Mouse (Mus musculus) megakaryocyte progenitor cell, adult 5-6 weeks (primary cell): Measurements from ENCODE around the gene Mcts2. TPM values are rescaled to one million over a fixed set of nuclear protein-coding genes. Genes with fewer than 3 reads are reported as not detected.

Experiments
- ATAC-seq: replicated peaks from 2 replicates; pipeline ENCODE4 v1.8.0; 2016; ENCODE audit warnings: mild to moderate bottlenecking, moderate TSS enrichment, inconsistent platforms; ENCODE audit not compliant: poor library complexity
- total RNA-seq, 2 experiments: library from RNA; stranded (forward) in 1 of 2; stranded (reverse) in 1 of 2; fragments of 157-497, 149-512 nt in 1 of 2; fragments of 200-1000 nt in 1 of 2; gene quantifications; 2 replicates each; pipeline versions ENCODE4 v1.2.3 to v1.2.4; 2015 to 2017

The Mcts2 gene
- total RNA-seq, 2 experiments from 2014 or later: 6.1 to 12.3 TPM

DNA sequence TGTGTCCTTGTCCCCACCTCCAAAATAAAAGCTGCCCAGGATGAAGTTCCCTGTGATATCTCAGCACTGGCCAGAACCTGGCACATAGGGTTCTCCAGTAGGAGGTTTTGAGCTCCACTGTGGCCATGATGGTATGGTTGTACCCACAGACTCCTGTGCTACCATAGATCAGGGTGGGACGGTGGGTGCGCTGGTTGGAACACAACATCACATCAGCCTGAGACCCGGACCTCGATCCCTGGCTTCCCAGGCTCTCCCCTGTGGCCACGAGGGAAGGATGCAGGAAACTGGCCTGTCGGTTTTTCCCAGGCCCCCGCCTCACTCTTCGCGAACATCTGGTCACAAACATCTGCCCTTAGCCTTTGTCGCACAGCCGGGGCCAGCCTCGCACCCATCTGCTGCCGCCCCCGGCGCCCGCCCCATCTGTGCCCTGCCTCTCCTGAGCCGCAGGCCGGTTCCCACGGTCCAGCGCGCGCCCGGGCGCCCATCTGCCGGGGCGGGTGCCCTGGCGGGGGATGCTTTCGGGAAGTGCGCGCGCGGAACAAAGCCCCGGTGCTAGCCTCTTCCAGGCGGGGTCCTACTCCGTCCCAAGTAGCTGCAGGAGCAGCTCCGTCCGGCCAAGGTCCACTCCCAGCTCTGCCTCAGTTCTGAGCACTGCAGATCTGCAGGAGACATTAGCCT is 37.0 kb downstream of the Mcts2 start:
- peak; percentile 49 for ATAC-seq

DNA sequence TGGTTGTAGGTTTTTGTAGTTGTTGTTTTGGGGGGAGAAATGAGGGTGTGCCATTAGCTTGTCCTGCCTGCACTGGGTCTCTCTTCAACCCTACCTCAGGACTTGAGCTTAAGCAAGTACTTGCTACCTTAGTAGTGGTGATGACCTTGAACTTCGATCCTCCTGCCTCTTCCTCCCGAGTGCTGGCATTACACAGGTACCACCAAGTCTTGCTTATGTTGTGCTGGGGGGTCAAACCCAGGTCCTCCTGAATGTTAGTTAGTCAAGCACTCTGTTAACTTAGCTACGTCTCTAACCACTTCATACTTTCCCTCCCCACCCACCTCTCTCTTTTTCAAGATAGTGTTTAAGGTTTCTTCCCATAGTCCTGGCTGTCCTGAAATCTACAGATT is 37.5 kb downstream of the Mcts2 start:
- no peak for ATAC-seq

DNA sequence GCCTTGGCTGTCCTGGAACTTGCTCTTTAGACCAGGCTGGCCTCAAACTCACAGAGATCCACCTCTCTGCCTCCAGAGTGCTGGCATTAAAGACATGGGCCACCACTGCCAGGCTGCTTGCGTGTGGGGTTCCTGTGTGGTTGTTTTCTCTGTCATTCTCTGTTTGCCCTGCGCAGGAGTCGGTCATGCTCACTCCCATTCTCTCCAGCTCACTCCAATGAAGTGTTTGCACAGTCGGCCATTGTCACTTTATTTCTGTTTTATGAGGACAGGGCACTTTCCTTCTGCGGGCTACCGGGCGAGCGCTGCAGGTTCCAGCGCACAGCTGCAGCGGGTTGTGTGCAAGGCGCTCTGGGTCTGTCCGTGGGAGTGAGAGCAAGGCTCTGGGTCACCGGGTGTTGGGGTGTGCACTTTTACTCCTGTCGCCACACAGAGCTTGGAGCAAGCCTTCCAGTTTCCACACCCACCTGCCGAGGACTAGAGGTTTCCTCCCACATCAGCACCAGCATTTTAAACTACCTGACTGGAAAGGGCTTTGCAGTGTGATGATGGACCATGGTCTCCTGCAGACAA is 38.4 kb downstream of the Mcts2 start:
- ATAC-seq: no peak

DNA sequence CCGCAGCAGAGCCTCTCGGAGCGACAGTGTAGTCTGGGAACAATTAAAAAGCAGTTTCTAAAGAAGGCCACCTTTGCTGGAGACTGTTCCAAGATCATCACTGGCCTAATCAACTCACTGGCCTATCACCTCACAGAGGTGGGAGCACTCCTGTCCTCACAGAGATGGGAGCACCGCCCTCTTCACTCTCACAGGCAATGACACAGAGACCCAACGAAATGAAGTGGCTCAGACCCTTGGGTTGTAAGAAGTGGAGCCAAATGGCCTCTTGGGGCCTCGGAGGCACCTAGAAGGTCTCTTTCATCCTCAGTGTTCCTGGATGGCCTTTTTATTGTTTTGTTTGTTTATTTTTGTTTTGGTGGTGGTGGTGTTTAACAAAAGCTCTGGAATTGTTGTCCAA is 39.4 kb downstream of the Mcts2 start:
- ATAC-seq: no peak

DNA sequence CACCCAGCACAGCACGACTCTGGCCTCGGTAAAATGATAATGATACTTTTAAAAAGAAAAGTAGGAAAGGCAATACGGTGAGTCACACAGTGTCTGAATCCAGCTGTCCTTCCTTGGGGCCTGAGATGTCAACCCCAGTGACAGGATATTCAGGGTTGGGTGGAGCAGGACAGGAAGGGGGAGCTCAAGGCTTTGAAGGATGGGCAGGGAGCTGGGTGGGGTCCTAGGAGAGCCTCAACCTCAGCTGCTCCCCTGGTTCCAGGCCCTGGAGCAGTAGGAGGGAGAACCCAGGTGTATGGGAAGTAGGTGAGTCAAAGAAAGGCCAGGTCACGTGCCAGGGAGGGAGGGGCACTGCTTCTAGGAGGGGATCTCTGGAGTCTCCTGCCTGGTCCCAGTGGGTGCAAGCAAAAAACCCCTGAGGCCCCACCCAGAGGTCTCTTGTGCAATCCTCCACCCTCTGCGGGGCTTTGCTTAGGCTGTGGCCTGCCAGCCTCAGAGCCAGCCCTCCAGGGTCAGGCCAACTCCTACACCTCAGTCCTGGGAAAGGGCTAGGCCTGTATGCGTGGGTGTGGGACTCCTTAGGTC is 40.0 kb downstream of the Mcts2 start:
- ATAC-seq: peak; percentile 59

DNA sequence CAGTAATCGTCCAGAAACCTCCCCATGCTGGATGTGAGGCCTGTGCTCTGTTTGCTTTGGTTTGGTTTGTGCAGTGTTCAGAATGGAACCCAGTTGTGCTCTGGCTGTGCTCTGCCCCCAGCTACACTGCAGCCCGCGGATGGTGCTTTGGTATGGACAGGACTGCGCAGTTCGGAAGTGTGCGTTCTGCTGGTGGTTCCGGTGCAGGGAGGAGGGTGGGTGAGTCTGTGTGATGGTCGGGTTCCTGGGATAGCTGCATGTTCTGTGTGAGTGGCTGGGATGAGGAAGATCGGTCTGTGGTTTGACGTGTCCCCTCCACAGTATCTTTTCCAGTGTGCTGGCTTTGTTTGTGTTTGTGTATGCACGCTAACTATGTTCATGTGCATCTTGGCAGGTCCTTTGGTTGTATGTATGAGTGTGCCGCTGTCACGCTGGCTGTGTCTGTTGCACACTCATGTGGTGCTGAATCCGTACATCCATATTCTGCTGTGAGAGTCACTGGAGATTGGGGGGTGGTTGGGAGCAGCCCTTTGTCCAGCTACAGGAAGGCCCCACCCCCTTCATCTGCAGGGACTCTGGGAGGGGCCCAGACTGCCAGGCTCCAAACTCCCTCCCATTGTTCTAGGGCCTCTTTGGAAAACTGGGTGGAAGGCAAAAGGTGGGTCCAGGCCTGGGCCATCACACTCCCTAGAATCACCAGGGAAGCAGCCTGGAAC is 41.1 kb downstream of the Mcts2 start:
- no peak for ATAC-seq

DNA sequence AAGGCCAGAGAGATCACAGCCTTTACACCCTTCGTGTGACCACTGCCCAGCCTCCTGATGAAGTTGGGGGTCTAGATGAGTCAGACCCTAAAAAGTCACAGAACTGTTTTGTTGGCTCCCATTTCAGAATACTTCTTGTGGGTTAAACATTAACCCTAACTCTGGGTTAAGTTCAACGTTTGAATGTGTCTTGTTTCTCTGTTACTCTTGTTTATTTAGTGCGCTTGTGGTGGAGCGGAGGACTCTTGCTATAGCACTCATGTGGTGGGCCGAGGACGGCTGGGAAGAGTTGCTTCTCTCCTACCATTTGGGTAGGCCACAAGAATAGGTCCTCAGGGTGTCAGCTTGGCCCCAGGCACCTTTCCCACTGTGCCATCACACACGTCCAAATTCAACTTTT is 41.8 kb downstream of the Mcts2 start:
- ATAC-seq: no peak

DNA sequence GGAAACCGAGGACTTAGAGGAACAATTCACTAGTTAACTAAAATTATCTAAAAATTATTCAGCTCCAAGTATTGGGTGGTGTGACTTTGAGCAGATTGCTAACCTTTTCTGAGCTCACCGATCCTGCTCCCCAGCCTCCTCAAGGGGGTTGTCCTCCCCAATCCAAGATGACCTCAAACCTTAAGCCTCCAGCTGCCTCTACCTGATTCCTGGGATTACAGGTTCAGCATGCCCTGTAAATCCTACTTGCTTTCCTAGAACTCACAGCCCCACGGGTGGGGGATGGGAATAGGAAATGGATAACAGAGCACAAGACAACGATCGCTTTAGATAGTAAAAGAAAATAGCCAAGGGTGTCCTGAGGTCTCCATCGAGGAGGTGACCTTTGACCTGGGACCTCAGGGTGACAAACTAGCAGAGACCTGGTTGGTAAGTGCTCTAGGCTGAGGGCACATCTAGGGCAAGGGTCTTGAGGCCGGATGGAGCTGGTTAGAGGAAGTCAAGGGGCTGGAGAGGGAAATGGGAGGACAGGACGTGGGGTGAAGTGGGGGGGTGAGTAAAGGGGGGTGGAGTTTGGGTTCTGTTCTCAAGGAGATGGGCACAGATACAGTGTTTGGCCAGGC is 42.3 kb downstream of the Mcts2 start:
- ATAC-seq: no peak

DNA sequence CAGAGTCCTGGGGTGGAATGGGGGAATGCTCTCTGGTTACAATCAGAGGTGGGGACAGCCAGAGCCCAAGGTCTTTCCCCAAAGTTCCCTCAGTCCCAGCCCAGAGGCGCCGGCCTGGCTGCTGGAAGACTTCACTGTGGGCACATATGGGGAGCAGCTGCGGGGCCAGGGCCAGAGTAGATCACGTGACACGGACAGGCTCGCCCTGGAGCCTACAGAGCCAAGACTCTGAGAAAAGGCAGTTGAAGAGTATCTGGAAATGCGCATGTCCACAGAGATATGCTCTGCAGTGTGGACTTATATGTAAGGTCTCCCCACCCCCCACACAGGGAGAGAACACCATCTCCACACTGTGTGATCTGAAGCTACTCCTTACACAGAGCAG is 42.8 kb downstream of the Mcts2 start:
- 0 out of 2 replicates have a peak, but pooled peaks have one; percentile 27 for ATAC-seq

DNA sequence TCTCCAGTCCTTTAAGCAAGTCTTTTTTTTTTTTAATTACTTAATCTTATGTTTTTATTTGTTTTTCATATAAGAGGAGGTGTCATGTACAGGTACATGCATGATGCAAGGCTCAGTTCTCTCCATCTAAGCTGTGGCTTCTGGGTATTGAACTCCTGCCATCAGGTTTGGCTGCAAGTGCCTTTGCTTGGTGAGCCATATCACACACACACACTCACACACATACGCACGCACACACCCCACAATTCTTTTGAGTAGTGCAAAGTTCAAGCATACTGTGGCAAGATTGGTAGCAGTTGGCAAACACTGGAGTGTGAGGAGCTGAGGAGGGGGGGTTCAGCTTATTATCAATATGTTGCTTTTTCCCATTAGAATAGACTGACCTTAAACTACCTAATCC is 46.4 kb downstream of the Mcts2 start:
- ATAC-seq: no peak

DNA sequence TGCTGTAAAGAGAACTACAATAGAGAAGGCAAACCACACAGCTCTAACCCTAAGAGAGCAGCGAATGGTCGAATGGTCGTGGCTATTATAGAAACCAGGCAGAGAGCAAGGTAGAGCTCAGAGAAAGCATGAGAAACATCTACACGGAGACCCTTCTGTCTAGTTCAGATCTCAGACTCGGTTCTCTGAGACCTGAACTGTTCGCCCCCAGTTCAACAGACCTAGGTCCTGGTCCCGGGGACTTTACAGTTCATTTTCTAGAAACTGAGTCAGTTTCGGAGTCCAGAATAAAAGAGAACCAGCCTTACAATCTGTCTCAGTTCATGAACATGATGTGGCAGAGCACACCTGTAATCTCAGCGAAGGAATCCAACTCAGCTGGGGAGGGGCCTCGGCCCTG is 47.7 kb downstream of the Mcts2 start:
- ATAC-seq: no peak

DNA sequence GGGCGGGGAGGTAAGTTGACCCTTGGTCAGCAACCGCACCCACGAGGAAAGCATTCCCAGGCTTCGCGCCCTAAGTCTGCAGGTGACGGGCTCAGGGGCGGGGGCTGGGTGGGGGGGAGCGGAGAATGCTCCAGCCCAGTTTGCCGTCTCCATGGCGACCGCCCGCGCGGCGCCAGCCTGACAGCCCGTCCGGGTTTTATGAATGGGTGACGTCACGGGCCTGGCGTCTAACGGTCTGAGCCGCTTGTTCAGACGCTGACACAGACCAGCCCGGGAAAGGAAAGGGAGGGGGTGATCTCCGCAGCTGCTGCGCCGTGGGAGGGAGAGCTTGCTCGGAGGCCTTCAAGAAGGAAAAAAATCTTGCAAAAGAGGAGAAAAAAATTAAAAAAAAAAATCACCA is 48.1 kb downstream of the Mcts2 start:
- ATAC-seq: peak; percentile 36

DNA sequence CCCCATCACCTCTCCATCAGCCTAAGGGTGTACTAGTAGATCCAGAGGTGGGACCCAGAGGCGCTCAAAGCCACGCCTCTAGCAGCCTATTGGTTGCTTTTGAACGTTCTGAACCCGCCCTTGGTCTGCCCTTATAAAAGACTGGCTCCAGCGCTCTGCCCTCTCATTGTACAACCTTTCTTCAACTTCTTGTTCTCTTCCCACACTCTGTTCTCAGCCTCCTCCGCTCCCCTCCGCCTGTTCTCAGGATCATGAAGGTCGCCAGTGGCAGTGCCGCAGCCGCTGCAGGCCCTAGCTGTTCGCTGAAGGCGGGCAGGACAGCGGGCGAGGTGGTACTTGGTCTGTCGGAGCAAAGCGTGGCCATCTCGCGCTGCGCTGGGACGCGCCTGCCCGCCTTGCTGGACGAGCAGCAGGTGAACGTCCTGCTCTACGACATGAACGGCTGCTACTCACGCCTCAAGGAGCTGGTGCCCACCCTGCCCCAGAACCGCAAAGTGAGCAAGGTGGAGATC is 49.3 kb downstream of the Mcts2 start, which contains the start of gene Id1:
TSS of gene Id1 (plus strand) at position 162 of the 512 bp plus-strand sequence.
- peak; percentile 63 for ATAC-seq

DNA sequence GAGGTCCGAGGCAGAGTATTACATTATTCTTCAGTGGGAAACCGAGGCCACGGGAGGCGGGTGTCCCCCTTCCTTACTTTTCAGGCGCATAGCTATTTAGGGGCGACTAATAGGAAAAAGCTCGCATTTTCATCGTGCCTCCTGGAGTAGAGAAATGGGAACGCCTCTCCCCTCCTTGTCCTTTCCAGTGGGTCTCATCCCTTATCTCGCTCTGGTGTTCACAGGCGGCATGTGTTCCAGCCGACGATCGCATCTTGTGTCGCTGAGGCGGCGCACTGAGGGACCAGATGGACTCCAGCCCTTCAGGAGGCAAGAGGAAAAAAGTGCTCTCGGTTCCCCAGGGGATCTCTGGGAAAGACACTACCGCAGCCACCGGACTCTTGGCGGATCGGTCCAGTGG is 49.9 kb downstream of the Mcts2 start:
- no peak for ATAC-seq

Other genes starting within 250 kb of the Mcts2 start
- gene Defb23, start 222.4 kb upstream of the Mcts2 start, total RNA-seq (2015): not detected in 2 replicates
- gene Defb23, start 222.4 kb upstream of the Mcts2 start, total RNA-seq (2017): not detected in 2 replicates
- gene Defb20, start 210.0 kb upstream of the Mcts2 start, total RNA-seq (2015): not detected in 2 replicates
- not detected in 2 replicates for gene Defb20, start 210.0 kb upstream of the Mcts2 start, total RNA-seq (2017)
- not detected in 2 replicates for gene Defb22, start 196.9 kb upstream of the Mcts2 start, total RNA-seq (2015)
- not detected in 2 replicates for gene Defb22, start 196.9 kb upstream of the Mcts2 start, total RNA-seq (2017)
- gene Defb26, start 175.3 kb upstream of the Mcts2 start, total RNA-seq (2015): not detected in 2 replicates
- gene Defb26, start 175.3 kb upstream of the Mcts2 start, total RNA-seq (2017): not detected in 2 replicates
- not detected in 2 replicates for gene Defb28, start 168.8 kb upstream of the Mcts2 start, total RNA-seq (2015)
- not detected in 2 replicates for gene Defb28, start 168.8 kb upstream of the Mcts2 start, total RNA-seq (2017)
- gene Defb29, start 146.9 kb upstream of the Mcts2 start, total RNA-seq (2015): not detected in 2 replicates
- not detected in 2 replicates for gene Defb29, start 146.9 kb upstream of the Mcts2 start, total RNA-seq (2017)
- gene Gm17416, start 117.7 kb upstream of the Mcts2 start, total RNA-seq (2015): not detected in 2 replicates
- not detected in 2 replicates for gene Gm17416, start 117.7 kb upstream of the Mcts2 start, total RNA-seq (2017)
- gene Defb21, start 114.3 kb upstream of the Mcts2 start, total RNA-seq (2015): not detected in 2 replicates
- gene Defb21, start 114.3 kb upstream of the Mcts2 start, total RNA-seq (2017): not detected in 2 replicates
- gene Defb19, start 106.7 kb upstream of the Mcts2 start, total RNA-seq (2015): not detected in 2 replicates
- not detected in 2 replicates for gene Defb19, start 106.7 kb upstream of the Mcts2 start, total RNA-seq (2017)
- gene Defb45, start 87.6 kb upstream of the Mcts2 start, total RNA-seq (2015): not detected in 2 replicates
- not detected in 2 replicates for gene Defb45, start 87.6 kb upstream of the Mcts2 start, total RNA-seq (2017)
- not detected in 2 replicates for gene Defb36, start 82.7 kb upstream of the Mcts2 start, total RNA-seq (2015)
- not detected in 2 replicates for gene Defb36, start 82.7 kb upstream of the Mcts2 start, total RNA-seq (2017)
- gene Defb25, start 64.0 kb upstream of the Mcts2 start, total RNA-seq (2015): not detected in 2 replicates
- not detected in 2 replicates for gene Defb25, start 64.0 kb upstream of the Mcts2 start, total RNA-seq (2017)
- gene Rem1, start 60.1 kb upstream of the Mcts2 start, total RNA-seq (2015): 1.2 TPM in 1 of 2 replicates, not detected in the other
- 0.10 and 0.87 TPM in 2 replicates for gene Rem1, start 60.1 kb upstream of the Mcts2 start, total RNA-seq (2017)
- 169 and 177 TPM in 2 replicates for gene H13, start 17.6 kb upstream of the Mcts2 start, total RNA-seq (2015)
- 126 and 128 TPM in 2 replicates for gene H13, start 17.6 kb upstream of the Mcts2 start, total RNA-seq (2017)
- 8.3 and 11.7 TPM in 2 replicates for gene Id1, start 49.2 kb downstream of the Mcts2 start, total RNA-seq (2015)
- 3.6 and 7.1 TPM in 2 replicates for gene Id1, start 49.2 kb downstream of the Mcts2 start, total RNA-seq (2017)
- 1.4 and 1.5 TPM in 2 replicates for gene Cox4i2, start 67.1 kb downstream of the Mcts2 start, total RNA-seq (2015)
- 1.8 TPM in 1 of 2 replicates, not detected in the other for gene Cox4i2, start 67.1 kb downstream of the Mcts2 start, total RNA-seq (2017)
- gene Bcl2l1, start 144.7 kb downstream of the Mcts2 start, total RNA-seq (2015): 8.1 and 10.2 TPM in 2 replicates
- 13.5 and 18.4 TPM in 2 replicates for gene Bcl2l1, start 144.7 kb downstream of the Mcts2 start, total RNA-seq (2017)
- gene Tpx2, start 160.9 kb downstream of the Mcts2 start, total RNA-seq (2015): 104 and 111 TPM in 2 replicates
- gene Tpx2, start 160.9 kb downstream of the Mcts2 start, total RNA-seq (2017): 112 and 114 TPM in 2 replicates
- not detected in 2 replicates for gene Mylk2, start 224.3 kb downstream of the Mcts2 start, total RNA-seq (2015)
- gene Mylk2, start 224.3 kb downstream of the Mcts2 start, total RNA-seq (2017): not detected in 2 replicates
- not detected in 2 replicates for gene Foxs1, start 246.2 kb downstream of the Mcts2 start, total RNA-seq (2015)
- gene Foxs1, start 246.2 kb downstream of the Mcts2 start, total RNA-seq (2017): not detected in 2 replicates